Mouse (Mus musculus): Measurements from ENCODE around the gene B4galnt1. TPM values are rescaled to one million over a fixed set of nuclear protein-coding genes. Genes with fewer than 3 reads are reported as not detected.

Gene B4galnt1
- polyA plus RNA-seq, 1 experiment from 2014 or later: 3.5 TPM

- WGBS: 69% methylated on average over 13 of the region's 13 CpGs
Observed at GRCm38 (mm10) chr10:127213704-127214421, 48.8 kb downstream of the B4galnt1 start.

GRCm38 (mm10) chr10:127214422-127214803 lies 49.4 kb downstream of the B4galnt1 start:
- 26% methylated on average over 1 of the region's 1 CpGs for WGBS
- H3K4me1 ChIP-seq (replicated peaks; ENCODE audit: control insufficient read depth, insufficient read depth, low read length): peaks cover 7% of the 10 kb centered on the region
- no peak overlapping the region for H3K4me3 ChIP-seq (ENCODE audit: low read length)
- H3K9ac ChIP-seq (ENCODE audit: low read length): no peak overlapping the region
- no peak overlapping the region for H3K4me2 ChIP-seq (ENCODE audit: low read depth, low read length)
- H3K9me3 ChIP-seq (ENCODE audit: control insufficient read depth, low read length): no peaks in the 10 kb centered on the region
- H3K27me3 ChIP-seq (ENCODE audit: control insufficient read depth, insufficient read depth, low read depth, low read length): no peaks in the 10 kb centered on the region
- H3K27ac ChIP-seq (ENCODE audit: low read length): no peak overlapping the region
- no peak for ATAC-seq (ENCODE audit: low read depth)
- H3K36me3 ChIP-seq (ENCODE audit: control insufficient read depth, insufficient read depth, low read length): no peaks in the 10 kb centered on the region

More at GRCm38 (mm10) chr10:127213704-127214421, 48.8 kb downstream of the B4galnt1 start:
- no peaks in the 10 kb centered on the region for H3K27me3 ChIP-seq (ENCODE audit: control insufficient read depth, insufficient read depth, low read depth, low read length)
- no peak overlapping the region for H3K4me3 ChIP-seq (ENCODE audit: low read length)
- H3K9ac ChIP-seq (ENCODE audit: low read length): no peak overlapping the region
- no peak for ATAC-seq (ENCODE audit: low read depth)
- H3K27ac ChIP-seq (ENCODE audit: low read length): no peak overlapping the region
- H3K9me3 ChIP-seq (ENCODE audit: control insufficient read depth, low read length): no peaks in the 10 kb centered on the region
- H3K4me2 ChIP-seq (ENCODE audit: low read depth, low read length): no peak overlapping the region
- H3K4me1 ChIP-seq (replicated peaks; ENCODE audit: control insufficient read depth, insufficient read depth, low read length): peaks cover 7% of the 10 kb centered on the region
- H3K36me3 ChIP-seq (ENCODE audit: control insufficient read depth, insufficient read depth, low read length): no peaks in the 10 kb centered on the region

- Histone ChIP-seq H3K9me3 (ENCODE audit: control insufficient read depth, low read length) (no peaks in the 10 kb centered on the region), H3K36me3 (ENCODE audit: control insufficient read depth, insufficient read depth, low read length) (no peaks in the 10 kb centered on the region), H3K4me2 (ENCODE audit: low read depth, low read length) (no peak overlapping the region), H3K4me1 (replicated peaks; ENCODE audit: control insufficient read depth, insufficient read depth, low read length) (no peaks in the 10 kb centered on the region), H3K27ac (ENCODE audit: low read length) (no peak overlapping the region), H3K9ac (ENCODE audit: low read length) (no peak overlapping the region), H3K27me3 (ENCODE audit: control insufficient read depth, insufficient read depth, low read depth, low read length) (no peaks in the 10 kb centered on the region), H3K4me3 (ENCODE audit: low read length) (no peak overlapping the region)
- 94% methylated on average over 11 of the region's 11 CpGs for WGBS
- no peak for ATAC-seq (ENCODE audit: low read depth)
Observed at GRCm38 (mm10) chr10:127216456-127216855, 51.4 kb downstream of the B4galnt1 start.

GRCm38 (mm10) chr10:127217177-127217576 lies 52.2 kb downstream of the B4galnt1 start:
- Histone ChIP-seq H3K9me3 (ENCODE audit: control insufficient read depth, low read length) (no peaks in the 10 kb centered on the region), H3K4me3 (ENCODE audit: low read length) (no peak overlapping the region), H3K36me3 (ENCODE audit: control insufficient read depth, insufficient read depth, low read length) (no peaks in the 10 kb centered on the region), H3K27ac (ENCODE audit: low read length) (no peak overlapping the region), H3K4me1 (replicated peaks; ENCODE audit: control insufficient read depth, insufficient read depth, low read length) (no peaks in the 10 kb centered on the region), H3K4me2 (ENCODE audit: low read depth, low read length) (no peak overlapping the region), H3K9ac (ENCODE audit: low read length) (no peak overlapping the region), H3K27me3 (ENCODE audit: control insufficient read depth, insufficient read depth, low read depth, low read length) (no peaks in the 10 kb centered on the region)
- ATAC-seq (ENCODE audit: low read depth): no peak

- no peak overlapping the region for H3K9ac ChIP-seq (ENCODE audit: low read length)
- no peaks in the 10 kb centered on the region for H3K36me3 ChIP-seq (ENCODE audit: control insufficient read depth, insufficient read depth, low read length)
- no peak for ATAC-seq (ENCODE audit: low read depth)
- no peak overlapping the region for H3K27ac ChIP-seq (ENCODE audit: low read length)
- no peak overlapping the region for H3K4me2 ChIP-seq (ENCODE audit: low read depth, low read length)
- no peak overlapping the region for H3K4me3 ChIP-seq (ENCODE audit: low read length)
- H3K9me3 ChIP-seq (ENCODE audit: control insufficient read depth, low read length): no peaks in the 10 kb centered on the region
- H3K27me3 ChIP-seq (ENCODE audit: control insufficient read depth, insufficient read depth, low read depth, low read length): no peaks in the 10 kb centered on the region
- WGBS: 82% methylated on average over 2 of the region's 2 CpGs
- no peaks in the 10 kb centered on the region for H3K4me1 ChIP-seq (replicated peaks; ENCODE audit: control insufficient read depth, insufficient read depth, low read length)
Observed at GRCm38 (mm10) chr10:127218339-127218738, 53.3 kb downstream of the B4galnt1 start.

Other genes with a start within 250 kb of the B4galnt1 start
- 66.2 and 72.0 TPM in 2 replicates for gene Ctdsp2, start 186.5 kb upstream of the B4galnt1 start, polyA plus RNA-seq (2015; fragmentation: Nextera tagmentation; extraction: Ambion mirVana)
- 0.20 and 0.33 TPM in 2 replicates for gene Avil, start 164.5 kb upstream of the B4galnt1 start, polyA plus RNA-seq (2015; fragmentation: Nextera tagmentation; extraction: Ambion mirVana)
- 69.3 and 71.6 TPM in 2 replicates for gene Tsfm, start 134.4 kb upstream of the B4galnt1 start, polyA plus RNA-seq (2015; fragmentation: Nextera tagmentation; extraction: Ambion mirVana)
- 37.5 and 39.9 TPM in 2 replicates for gene Mettl1, start 123.8 kb upstream of the B4galnt1 start, polyA plus RNA-seq (2015; fragmentation: Nextera tagmentation; extraction: Ambion mirVana)
- gene Eef1akmt3, start 123.7 kb upstream of the B4galnt1 start, polyA plus RNA-seq (2015; fragmentation: Nextera tagmentation; extraction: Ambion mirVana): 0.29 and 0.36 TPM in 2 replicates
- 0.11 and 0.38 TPM in 2 replicates for gene Cyp27b1, start 117.0 kb upstream of the B4galnt1 start, polyA plus RNA-seq (2015; fragmentation: Nextera tagmentation; extraction: Ambion mirVana)
- gene March9, start 105.0 kb upstream of the B4galnt1 start, polyA plus RNA-seq (2015; fragmentation: Nextera tagmentation; extraction: Ambion mirVana): 0.46 and 0.53 TPM in 2 replicates
- 1,550 and 1,646 TPM in 2 replicates for gene Cdk4, start 101.7 kb upstream of the B4galnt1 start, polyA plus RNA-seq (2015; fragmentation: Nextera tagmentation; extraction: Ambion mirVana)
- 165 and 169 TPM in 2 replicates for gene Tspan31, start 95.0 kb upstream of the B4galnt1 start, polyA plus RNA-seq (2015; fragmentation: Nextera tagmentation; extraction: Ambion mirVana)
- gene Agap2, start 89.9 kb upstream of the B4galnt1 start, polyA plus RNA-seq (2015; fragmentation: Nextera tagmentation; extraction: Ambion mirVana): 0.04 and 0.58 TPM in 2 replicates
- gene Os9, start 44.1 kb upstream of the B4galnt1 start, polyA plus RNA-seq (2015; fragmentation: Nextera tagmentation; extraction: Ambion mirVana): 108 and 111 TPM in 2 replicates
- gene Slc26a10, start 15.4 kb downstream of the B4galnt1 start, polyA plus RNA-seq (2015; fragmentation: Nextera tagmentation; extraction: Ambion mirVana): 0.88 and 1.1 TPM in 2 replicates
- gene Arhgef25, start 24.9 kb downstream of the B4galnt1 start, polyA plus RNA-seq (2015; fragmentation: Nextera tagmentation; extraction: Ambion mirVana): 60.3 and 65.0 TPM in 2 replicates
- 72.9 and 74.8 TPM in 2 replicates for gene Dtx3, start 30.5 kb downstream of the B4galnt1 start, polyA plus RNA-seq (2015; fragmentation: Nextera tagmentation; extraction: Ambion mirVana)
- 30.0 and 30.8 TPM in 2 replicates for gene Pip4k2c, start 46.4 kb downstream of the B4galnt1 start, polyA plus RNA-seq (2015; fragmentation: Nextera tagmentation; extraction: Ambion mirVana)
- gene Kif5a, start 98.1 kb downstream of the B4galnt1 start, polyA plus RNA-seq (2015; fragmentation: Nextera tagmentation; extraction: Ambion mirVana): 1.2 TPM in 2 replicates
- 183 and 194 TPM in 2 replicates for gene Dctn2, start 101.1 kb downstream of the B4galnt1 start, polyA plus RNA-seq (2015; fragmentation: Nextera tagmentation; extraction: Ambion mirVana)
- 10.6 and 15.2 TPM in 2 replicates for gene Mbd6, start 123.8 kb downstream of the B4galnt1 start, polyA plus RNA-seq (2015; fragmentation: Nextera tagmentation; extraction: Ambion mirVana)
- gene Mars, start 146.6 kb downstream of the B4galnt1 start, polyA plus RNA-seq (2015; fragmentation: Nextera tagmentation; extraction: Ambion mirVana): 86.1 and 93.9 TPM in 2 replicates
- 5.5 and 6.9 TPM in 2 replicates for gene Arhgap9, start 156.7 kb downstream of the B4galnt1 start, polyA plus RNA-seq (2015; fragmentation: Nextera tagmentation; extraction: Ambion mirVana)
- 9.7 and 10.5 TPM in 2 replicates for gene Gli1, start 176.7 kb downstream of the B4galnt1 start, polyA plus RNA-seq (2015; fragmentation: Nextera tagmentation; extraction: Ambion mirVana)
- not detected in 2 replicates for gene Inhbe, start 189.2 kb downstream of the B4galnt1 start, polyA plus RNA-seq (2015; fragmentation: Nextera tagmentation; extraction: Ambion mirVana)
- not detected in 2 replicates for gene Inhbc, start 205.2 kb downstream of the B4galnt1 start, polyA plus RNA-seq (2015; fragmentation: Nextera tagmentation; extraction: Ambion mirVana)
- 22.2 and 22.4 TPM in 2 replicates for gene R3hdm2, start 215.1 kb downstream of the B4galnt1 start, polyA plus RNA-seq (2015; fragmentation: Nextera tagmentation; extraction: Ambion mirVana)

Measured in lung, embryonic 16.5 days (tissue).